Mouse (Mus musculus) stomach, postnatal 0 days (tissue): Measurements from ENCODE around the gene Dync1h1. TPM values are rescaled to one million over a fixed set of nuclear protein-coding genes. Genes with fewer than 3 reads are reported as not detected.

Experiments used
- ATAC-seq: fragments of 200-750 bp; cut with Nextera tagmentation; 2 replicates; pipeline ENCODE4 v1.8.0; 2017; ENCODE audit not compliant: low FRiP score, low TSS enrichment
- DNase-seq: peaks from one replicate; pipeline ENCODE4 v3.0.0-alpha.2; 2016; ENCODE audit warnings: low spot score
- H3K27ac ChIP-seq: fragments of 300-500 bp; sonication (generic); replicated peaks from 2 replicates; pipeline ENCODE4 v1.5.1; 2014; ENCODE audit warnings: mild to moderate bottlenecking, control low read depth
- H3K27me3 ChIP-seq: fragments of 300-500 bp; sonication (generic); 2 replicates; pipeline ENCODE4 v1.6.1; 2014; ENCODE audit warnings: low read length; ENCODE audit not compliant: control insufficient read depth, insufficient read depth
- H3K36me3 ChIP-seq: fragments of 300-500 bp; sonication (generic); 2 replicates; pipeline ENCODE4 v1.6.1; 2014; ENCODE audit warnings: low read length, mixed read lengths; ENCODE audit not compliant: control insufficient read depth, insufficient read depth
- H3K4me1 ChIP-seq: fragments of 300-500 bp; sonication (generic); replicated peaks from 2 replicates; pipeline ENCODE4 v1.6.1; 2014; ENCODE audit warnings: antibody characterized with exemption; ENCODE audit not compliant: control insufficient read depth, insufficient read depth
- H3K4me2 ChIP-seq: fragments of 300-500 bp; sonication (generic); replicated peaks from 2 replicates; pipeline ENCODE4 v1.6.1; 2014; ENCODE audit warnings: low read depth, mild to moderate bottlenecking, control low read depth, moderate library complexity
- H3K4me3 ChIP-seq: fragments of 300-500 bp; sonication (generic); 2 replicates; pipeline ENCODE4 v1.5.1; 2014; ENCODE audit warnings: low read depth, low read length, control low read depth
- H3K9ac ChIP-seq: fragments of 300-500 bp; sonication (generic); 2 replicates; pipeline ENCODE4 v1.6.1; 2014; ENCODE audit warnings: mild to moderate bottlenecking, low read length, control low read depth, mixed read lengths
- H3K9me3 ChIP-seq: fragments of 300-500 bp; sonication (generic); 2 replicates; pipeline ENCODE4 v1.6.1; 2016; ENCODE audit warnings: low read length; ENCODE audit not compliant: control insufficient read depth
- CTCF ChIP-seq: IDR thresholded peaks from 2 replicates; pipeline ENCODE4 v1.5.1; 2016; ENCODE audit warnings: antibody characterized with exemption, low read depth, mild to moderate bottlenecking, moderate library complexity
- EP300 ChIP-seq: optimal IDR thresholded peaks from 2 replicates; pipeline ENCODE3; 2016; ENCODE audit warnings: antibody characterized with exemption
- WGBS: fragments of 180-500 bp; shearing (Covaris S2); extraction: QIAGEN DNeasy Blood & Tissue Kit; methylation state at CpG from one replicate; pipeline ENCODE4 v1.1.7; 2014; 5-methylcytosine and 5-hydroxymethylcytosine counted together
- polyA plus RNA-seq: library from polyadenylated mRNA; unstranded; fragments of >200 nt; fragmentation: Nextera tagmentation; extraction: Ambion mirVana; gene quantifications from 2 replicates; pipeline ENCODE4 v1.2.1, GENCODE M21; 2015

Dync1h1 gene
- polyA plus RNA-seq, 1 experiment from 2014 or later, result 22.3 TPM

GRCm38 (mm10) chr12:110609153-110609497 is 7.9 kb downstream of the Dync1h1 start:
- Histone ChIP-seq H3K4me3 (no peak overlapping the region), H3K27me3 (no peaks in the 10 kb centered on the region), H3K9me3 (no peaks in the 10 kb centered on the region), H3K36me3 (peaks cover 8% of the 10 kb centered on the region; the same call in 1 of the 2 replicates), H3K4me1 (no peaks in the 10 kb centered on the region; the same call in 1 of the 2 replicates), H3K27ac (peak overlapping the region; percentile 81), H3K9ac (0 out of 2 replicates have a peak overlapping the region, but pooled peaks have one; percentile 18), H3K4me2 (peak overlapping the region; percentile 14; the same call in 1 of the 2 replicates)
- TF ChIP-seq EP300 (no peak), CTCF (no peak)
- DNase-seq (no peak), ATAC-seq (no peak)
- 66% methylated on average over 9 of the region's 9 CpGs for WGBS

- Histone ChIP-seq H3K27ac (no peak overlapping the region), H3K4me1 (no peaks in the 10 kb centered on the region; the same call in 1 of the 2 replicates), H3K36me3 (peaks cover 20% of the 10 kb centered on the region), H3K4me3 (no peak overlapping the region), H3K9ac (no peak overlapping the region), H3K4me2 (no peak overlapping the region), H3K9me3 (no peaks in the 10 kb centered on the region), H3K27me3 (no peaks in the 10 kb centered on the region)
- ATAC-seq (no peak), DNase-seq (no peak)
- 88% methylated on average over 2 of the region's 2 CpGs for WGBS
- TF ChIP-seq CTCF (no peak), EP300 (no peak)
These were observed 9.5 kb downstream of the Dync1h1 start for GRCm38 (mm10) chr12:110610713-110611112.

- no peaks in the 10 kb centered on the region for H3K9me3 ChIP-seq
- TF ChIP-seq EP300, result no peak
- no peak for TF ChIP-seq CTCF
- no peak overlapping the region for H3K4me2 ChIP-seq
- no peaks in the 10 kb centered on the region for H3K4me1 ChIP-seq
- peaks cover 82% of the 10 kb centered on the region for H3K36me3 ChIP-seq
- no peak overlapping the region for H3K27ac ChIP-seq
- no peak overlapping the region for H3K4me3 ChIP-seq
- no peak overlapping the region for H3K9ac ChIP-seq
- H3K27me3 ChIP-seq, result no peaks in the 10 kb centered on the region
- ATAC-seq (no peak), DNase-seq (no peak)
- WGBS, result 93% methylated on average over 11 of the region's 11 CpGs
These were observed 28.8 kb downstream of the Dync1h1 start for GRCm38 (mm10) chr12:110630056-110630455.

- H3K4me1 ChIP-seq, result no peaks in the 10 kb centered on the region
- 94% methylated on average over 12 of the region's 12 CpGs for WGBS
- no peaks in the 10 kb centered on the region for H3K9me3 ChIP-seq
- H3K4me3 ChIP-seq, result no peak overlapping the region
- H3K27ac ChIP-seq, result no peak overlapping the region
- no peak overlapping the region for H3K9ac ChIP-seq
- H3K4me2 ChIP-seq, result no peak overlapping the region
- ATAC-seq (no peak), DNase-seq (no peak)
- H3K27me3 ChIP-seq, result no peaks in the 10 kb centered on the region
- H3K36me3 ChIP-seq, result peaks cover 83% of the 10 kb centered on the region
- TF ChIP-seq CTCF (no peak), EP300 (no peak)
These were observed 35.0 kb downstream of the Dync1h1 start for GRCm38 (mm10) chr12:110636293-110636692.

- Histone ChIP-seq H3K9ac (no peak overlapping the region), H3K27ac (no peak overlapping the region), H3K9me3 (no peaks in the 10 kb centered on the region), H3K27me3 (no peaks in the 10 kb centered on the region), H3K36me3 (peaks cover 81% of the 10 kb centered on the region), H3K4me1 (no peaks in the 10 kb centered on the region), H3K4me3 (no peak overlapping the region), H3K4me2 (no peak overlapping the region)
- 92% methylated on average over 13 of the region's 13 CpGs for WGBS
- TF ChIP-seq CTCF (no peak), EP300 (no peak)
- ATAC-seq, result no peak
- no peak for DNase-seq
These were observed 36.4 kb downstream of the Dync1h1 start for GRCm38 (mm10) chr12:110637507-110638114.

- H3K4me3 ChIP-seq, result no peak overlapping the region
- ATAC-seq, result no peak
- 69% methylated on average over 8 of the region's 8 CpGs for WGBS
These were observed 49.0 kb downstream of the Dync1h1 start for GRCm38 (mm10) chr12:110650241-110650641.

More at GRCm38 (mm10) chr12:110650241-110650641, 49.0 kb downstream of the Dync1h1 start:
- DNase-seq, result no peak
- H3K36me3 ChIP-seq, result peaks cover 62% of the 10 kb centered on the region
- no peak overlapping the region for H3K9ac ChIP-seq
- H3K27me3 ChIP-seq, result no peaks in the 10 kb centered on the region
- TF ChIP-seq EP300, result no peak
- TF ChIP-seq CTCF, result 0 out of 2 replicates have a peak, but pooled peaks have one; percentile 28
- H3K9me3 ChIP-seq, result no peaks in the 10 kb centered on the region
- H3K27ac ChIP-seq, result no peak overlapping the region
- H3K4me1 ChIP-seq, result no peaks in the 10 kb centered on the region
- H3K4me2 ChIP-seq, result no peak overlapping the region
